Mouse (Mus musculus) thymus, adult 18-20 months (tissue): ENCODE measurements around the gene Fhod1.
A peak's percentile ranks its signal among the peaks of the same experiment; 100 is the strongest.

Experiments
- DNase-seq, 2 experiments: peaks; one replicate each; pipeline ENCODE4 v3.0.0; 2022; ENCODE audit warnings: mixed read lengths in 2 of 2

The Fhod1 gene

GRCm38 (mm10) chr8:105315073-105315769 lies 32.5 kb downstream of the Fhod1 start:
- no peak for DNase-seq

- no peak for DNase-seq
Observed at GRCm38 (mm10) chr8:105313622-105314402, 33.9 kb downstream of the Fhod1 start.

DNA sequence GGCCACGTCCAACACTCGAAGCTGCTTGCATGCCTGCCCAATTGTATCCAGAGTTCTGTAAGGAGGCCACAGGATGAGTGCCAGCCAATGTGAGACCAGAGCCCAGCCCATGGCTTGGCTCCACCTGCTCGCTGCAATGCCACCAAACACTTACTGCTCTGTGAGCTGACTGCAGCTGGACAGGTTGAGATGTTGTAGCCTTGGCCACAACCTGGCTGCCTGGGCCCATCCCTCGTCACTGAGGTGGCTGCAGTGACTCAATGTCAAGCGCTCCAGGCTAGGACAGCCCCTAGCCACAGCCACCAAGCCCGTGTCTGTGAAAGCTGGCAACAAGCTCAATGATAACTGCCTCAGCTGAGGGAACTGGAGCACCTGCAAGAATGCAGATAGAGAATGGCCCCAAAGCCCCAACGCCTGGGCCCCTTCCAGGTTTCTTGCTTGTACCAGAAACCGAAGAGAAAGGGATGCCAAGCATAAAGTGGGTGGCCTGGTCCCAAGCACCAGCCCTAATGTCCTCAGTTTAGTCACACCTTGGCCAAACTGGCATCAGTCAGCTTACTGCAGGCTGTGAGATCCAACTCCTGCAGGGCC lies 34.8 kb downstream of the Fhod1 start:
- no peak for DNase-seq

DNA sequence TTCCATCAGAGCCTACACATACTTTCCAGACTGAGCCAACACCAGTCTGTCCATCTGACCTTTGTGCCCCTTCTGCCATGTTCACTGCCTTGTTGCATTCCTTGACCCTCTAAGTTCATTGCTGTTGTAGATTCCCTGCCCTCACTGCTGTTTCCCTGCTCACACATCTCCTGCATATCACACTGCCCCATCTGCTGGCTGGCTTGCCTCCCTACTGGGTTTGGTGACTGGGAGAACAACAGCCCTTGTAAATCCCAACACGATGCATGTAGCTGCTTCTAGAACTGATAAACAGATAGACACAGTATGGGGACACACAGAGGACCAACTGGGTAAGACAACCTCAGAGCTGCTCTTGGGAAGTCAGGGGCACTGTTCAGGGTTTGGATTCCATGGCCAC lies 36.0 kb downstream of the Fhod1 start:
- no peak for DNase-seq

- no peak for DNase-seq
Observed at GRCm38 (mm10) chr8:105310118-105310517, 37.6 kb downstream of the Fhod1 start.

DNA sequence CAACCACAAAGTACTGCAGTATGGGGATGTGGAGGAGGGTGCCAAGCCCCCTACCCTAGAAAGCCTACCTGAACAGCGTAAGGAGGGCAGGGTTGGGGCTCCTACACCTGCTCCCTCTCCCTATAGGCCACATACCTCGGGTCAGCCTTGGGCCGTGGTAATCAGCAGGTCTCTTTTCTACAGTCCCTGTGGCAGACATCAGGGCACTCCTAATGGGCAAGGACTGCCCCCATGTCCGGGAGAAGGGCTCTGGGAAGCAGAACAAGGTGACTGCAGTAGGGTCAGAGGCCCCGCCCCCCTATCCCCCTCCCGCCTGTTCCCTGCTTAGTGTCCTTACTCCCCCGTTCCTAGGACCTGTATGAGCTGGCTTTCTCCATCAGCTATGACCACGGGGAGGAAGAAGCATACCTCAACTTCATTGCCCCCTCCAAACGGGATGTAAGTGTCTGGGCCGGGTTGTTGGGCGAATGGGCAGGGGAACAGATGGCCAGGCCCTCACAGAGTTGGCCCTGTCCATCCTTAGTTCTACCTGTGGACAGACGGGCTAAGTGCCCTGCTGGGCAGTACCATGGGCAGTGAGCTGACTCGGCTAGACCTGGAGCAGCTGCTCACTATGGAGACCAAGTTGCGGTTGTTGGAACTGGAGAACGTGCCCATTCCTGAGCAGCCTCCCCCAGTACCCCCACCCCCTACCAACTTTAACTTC lies 38.5 kb downstream of the Fhod1 start:
- DNase-seq, result no peak

DNA sequence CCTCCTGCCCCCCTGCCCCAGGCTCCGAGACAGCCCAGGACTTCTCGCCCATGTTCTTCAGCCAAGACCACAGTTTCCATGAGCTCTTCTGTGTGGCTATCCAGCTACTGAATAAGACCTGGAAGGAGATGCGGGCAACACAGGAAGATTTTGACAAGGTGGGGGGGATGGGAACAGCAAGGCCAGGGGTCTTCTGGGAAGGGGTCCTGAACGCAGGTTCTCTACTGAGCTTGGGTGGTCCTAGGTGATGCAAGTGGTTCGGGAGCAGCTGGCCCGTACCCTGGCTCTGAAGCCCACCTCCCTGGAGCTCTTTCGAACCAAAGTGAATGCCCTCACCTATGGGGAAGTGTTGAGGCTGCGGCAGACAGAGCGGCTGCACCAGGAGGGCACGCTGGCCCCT lies 39.3 kb downstream of the Fhod1 start:
- DNase-seq, result no peak

DNA sequence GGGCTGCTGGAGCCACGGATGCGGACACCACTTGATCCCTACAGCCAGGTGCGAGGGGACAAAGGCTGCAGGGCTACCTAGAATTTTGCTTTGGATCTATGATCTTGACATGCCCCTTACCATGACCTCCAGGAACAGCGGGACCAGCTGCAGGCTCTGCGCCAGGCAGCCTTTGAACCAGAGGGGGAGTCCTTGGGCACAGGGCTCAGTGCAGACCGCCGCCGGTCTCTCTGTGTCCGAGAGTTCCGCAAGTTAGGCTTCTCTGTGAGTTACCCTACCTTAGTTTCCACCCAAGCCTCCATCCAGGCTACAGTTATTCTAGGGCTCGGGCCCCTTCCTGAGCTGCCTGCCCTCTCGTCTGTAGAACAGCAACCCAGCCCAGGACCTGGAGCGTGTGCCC lies 40.1 kb downstream of the Fhod1 start:
- DNase-seq, result peak in 1 of 2 experiments; percentile 8

GRCm38 (mm10) chr8:105306146-105306691 lies 41.5 kb downstream of the Fhod1 start:
- no peak for DNase-seq

DNA sequence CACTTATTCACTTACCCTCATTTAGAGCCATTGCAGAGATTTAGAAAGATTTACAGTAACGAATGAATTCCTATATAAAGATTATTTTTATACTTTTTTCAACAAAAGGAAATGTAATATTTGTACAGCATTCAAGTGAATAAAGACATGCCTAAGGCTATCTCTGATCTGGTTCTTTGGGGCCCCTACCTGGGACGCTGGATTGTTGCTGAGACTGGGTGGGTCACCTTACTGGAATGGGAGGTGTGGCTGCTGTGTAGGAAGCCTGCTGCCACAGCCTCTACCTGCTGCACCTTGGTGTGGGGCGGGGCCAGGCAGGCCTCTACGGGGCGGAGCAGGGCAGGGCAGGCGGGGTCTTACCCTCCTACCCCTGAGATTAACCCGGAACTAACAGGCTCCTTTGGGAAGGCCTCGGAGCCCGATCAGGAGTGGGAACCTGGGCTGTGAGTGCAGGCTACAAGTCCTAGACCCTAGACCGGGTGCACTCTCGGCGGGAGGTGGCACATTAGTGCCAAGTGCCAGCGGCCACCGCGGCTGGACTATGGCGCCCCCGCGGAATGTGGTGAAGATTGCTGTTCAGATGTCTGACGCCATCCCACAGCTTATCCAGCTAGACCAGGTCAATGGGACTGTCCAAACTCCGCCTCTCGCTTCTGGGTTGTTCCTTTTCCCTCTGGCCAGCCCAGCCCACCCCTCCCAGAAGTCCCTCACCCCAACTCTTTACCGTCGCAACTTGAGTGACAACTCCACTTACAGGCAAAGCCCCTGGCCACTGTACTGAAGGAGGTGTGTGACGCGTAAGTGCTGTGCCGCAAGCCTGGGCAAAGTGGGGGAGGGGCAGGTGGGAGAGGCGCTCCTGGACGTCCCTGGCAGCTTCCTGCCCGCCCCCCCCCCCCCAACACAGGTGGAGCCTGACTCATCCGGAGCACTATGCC lies 42.3 kb downstream of the Fhod1 start, which contains the start of gene Elmo3:
Gene Elmo3, plus strand, starts transcription at position 391 of the 935 bp plus-strand sequence.
- peak in 1 of 2 experiments; percentile 66 for DNase-seq

DNA sequence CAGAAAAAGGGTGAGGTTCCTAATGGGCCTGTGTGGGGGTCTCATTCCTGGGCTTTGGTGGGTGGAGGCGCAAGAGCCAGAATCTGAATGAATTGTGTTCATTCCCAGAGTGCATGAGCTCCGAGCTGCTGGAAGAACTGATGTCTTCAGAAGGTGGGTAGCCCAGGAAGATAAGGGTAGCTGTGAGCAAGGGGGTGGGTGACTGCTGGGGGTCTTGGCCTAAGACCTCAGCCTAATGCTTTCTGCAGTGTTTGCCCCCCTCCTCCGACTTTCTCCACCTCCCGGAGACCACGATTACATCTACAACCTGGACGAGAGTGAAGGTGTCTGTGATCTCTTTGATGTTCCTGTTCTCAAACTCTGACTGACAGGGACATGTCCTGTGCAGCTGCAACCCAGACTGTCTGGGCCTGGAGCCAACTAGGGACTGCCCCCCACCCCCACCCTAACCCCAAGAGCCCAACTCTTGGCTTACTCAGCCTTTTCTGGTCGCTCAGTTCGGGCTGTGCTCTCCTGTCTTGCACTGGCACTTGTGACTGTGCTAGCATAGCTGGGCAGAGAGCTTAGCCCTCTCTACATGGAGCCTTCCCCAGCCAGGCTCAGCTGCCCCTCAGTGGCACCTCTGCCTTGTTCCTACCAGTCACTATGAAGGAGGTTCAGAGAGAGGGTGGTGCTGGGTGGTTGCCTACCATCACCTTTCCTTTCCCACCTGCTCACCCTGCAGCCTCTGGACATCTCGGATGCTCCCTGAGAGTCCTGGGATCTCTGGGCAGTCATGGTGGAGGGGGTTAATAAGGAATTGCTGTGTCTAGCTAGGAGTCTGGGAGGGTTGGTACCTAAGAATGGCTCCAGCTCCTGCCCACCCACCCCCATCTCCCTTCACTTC lies 43.2 kb downstream of the Fhod1 start:
- no peak for DNase-seq

GRCm38 (mm10) chr8:105303874-105304273 lies 43.9 kb downstream of the Fhod1 start:
- DNase-seq, result no peak

- DNase-seq, result no peak
Observed at GRCm38 (mm10) chr8:105303396-105303795, 44.4 kb downstream of the Fhod1 start.

DNA sequence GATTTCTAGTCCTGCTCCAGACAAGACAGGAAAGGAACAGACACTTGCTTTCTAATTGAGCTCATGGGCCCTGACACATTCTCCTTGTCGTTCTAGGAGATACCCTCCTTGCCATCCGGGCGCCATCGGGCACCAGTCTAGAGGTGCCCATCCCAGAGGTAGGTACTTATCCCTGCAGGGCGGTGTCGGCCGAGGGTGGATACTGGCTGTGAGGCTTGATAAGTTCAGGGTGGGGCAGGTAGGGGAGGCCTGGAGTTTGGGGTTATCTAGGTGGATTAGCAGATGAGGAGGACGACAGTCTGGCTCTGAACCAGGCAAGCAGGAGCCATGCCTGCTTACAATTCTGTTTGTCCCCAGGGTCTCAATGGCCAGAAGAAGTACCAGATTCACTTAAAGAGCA lies 47.8 kb downstream of the Fhod1 start:
- no peak for DNase-seq

DNA sequence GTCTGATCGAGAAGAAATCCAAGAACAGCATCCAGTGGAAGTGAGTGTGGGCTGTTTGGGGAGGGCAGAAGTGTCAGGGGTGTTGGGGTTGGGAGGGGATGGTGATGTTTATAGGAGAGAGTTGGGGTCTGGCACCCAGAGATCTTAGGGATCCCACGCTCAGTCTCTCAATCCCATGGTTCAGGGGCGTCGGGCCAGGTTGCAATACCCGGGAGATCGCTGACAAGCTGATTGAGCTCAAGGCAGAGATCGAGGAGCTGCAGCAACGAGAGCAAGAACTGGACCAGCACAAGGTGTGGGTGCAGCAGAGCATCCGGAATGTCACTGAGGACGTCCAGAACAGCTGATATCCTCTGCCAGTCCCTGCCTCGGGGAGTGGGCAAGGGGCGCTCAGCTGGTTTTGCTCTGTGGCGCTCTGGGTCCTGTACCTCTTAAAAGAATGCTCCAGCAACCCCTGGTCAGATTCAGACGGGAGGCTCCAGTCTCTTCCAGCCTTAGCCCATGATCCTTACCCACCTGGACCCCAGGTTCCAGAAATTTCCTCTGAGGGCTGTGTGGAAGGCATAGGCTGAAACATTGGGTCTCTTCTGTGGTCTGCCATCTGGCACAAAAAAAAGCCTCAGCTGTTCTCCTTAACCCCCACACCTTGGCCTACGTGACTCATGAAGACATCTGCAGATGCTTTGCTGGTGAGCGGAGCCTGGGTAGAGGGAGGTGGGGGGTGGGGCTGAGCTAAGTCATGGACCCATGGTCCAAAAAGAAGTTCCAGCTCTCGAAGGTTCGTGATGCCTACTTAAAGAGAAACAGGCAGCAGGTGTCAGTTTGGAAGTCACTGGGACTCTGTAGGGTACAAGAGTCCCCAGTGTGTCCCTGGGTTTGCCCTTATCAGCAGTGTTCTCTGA lies 49.2 kb downstream of the Fhod1 start:
- peak in 1 of 2 experiments; percentile 62 for DNase-seq

DNA sequence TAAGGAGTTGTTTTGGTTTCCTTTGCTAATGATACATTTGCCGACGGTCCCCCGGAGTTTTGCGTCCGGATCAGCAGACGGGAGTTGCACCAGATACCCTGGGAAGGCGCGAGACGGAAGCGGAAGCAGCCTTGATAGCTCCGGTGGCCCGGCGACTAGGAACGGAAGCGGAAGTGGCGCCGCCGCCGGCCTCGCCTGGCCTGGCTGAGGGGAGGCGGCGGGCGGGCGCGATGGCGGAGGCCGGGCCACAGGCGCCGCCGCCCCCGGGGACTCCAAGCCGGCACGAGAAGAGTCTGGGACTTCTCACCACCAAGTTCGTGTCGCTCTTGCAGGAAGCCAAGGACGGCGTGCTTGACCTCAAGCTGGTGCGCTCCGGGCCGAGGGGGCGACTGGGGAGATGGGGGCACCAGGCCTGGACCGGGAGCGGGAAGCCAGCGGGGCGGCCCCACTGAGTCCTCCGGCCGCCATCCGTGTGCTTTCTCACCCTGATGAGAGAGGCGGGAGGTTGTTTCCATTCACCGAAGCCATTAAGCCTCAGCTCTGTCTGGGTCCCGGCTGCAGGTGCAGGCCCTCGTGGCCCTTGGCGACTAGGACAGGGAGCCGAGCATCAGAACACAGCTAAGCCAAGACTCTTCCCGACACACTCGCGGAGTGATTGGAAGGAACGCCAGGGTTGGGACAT lies 50.1 kb downstream of the Fhod1 start, which contains the start of gene E2f4:
Gene E2f4, plus strand, starts transcription at position 153 of the 682 bp plus-strand sequence.
- DNase-seq, result peak; percentile 84 to 87

GRCm38 (mm10) chr8:105295895-105296573 lies 51.7 kb downstream of the Fhod1 start, which contains the start of gene Exoc3l:
Exoc3l (minus strand) TSS chr8:105296101.
- DNase-seq, result no peak

- DNase-seq, result no peak
Observed at GRCm38 (mm10) chr8:105295256-105295655, 52.5 kb downstream of the Fhod1 start.
